Mouse (Mus musculus) midbrain, embryonic 14.5 days (tissue): ENCODE measurements around the gene Itm2b. TPM values are rescaled to one million over a fixed set of nuclear protein-coding genes. Genes with fewer than 3 reads are reported as not detected.
A peak's percentile ranks its signal among the peaks of the same experiment; 100 is the strongest.

Experiments used
- ATAC-seq: fragments of 200-750 bp; cut with Nextera tagmentation; 2 replicates; pipeline ENCODE4 v1.8.0; 2017; ENCODE audit warnings: moderate number of reproducible peaks, moderate library complexity; ENCODE audit not compliant: low FRiP score, low TSS enrichment
- DNase-seq: peaks from one replicate; pipeline ENCODE4 v3.0.0-alpha.2; 2015
- H3K27ac ChIP-seq: fragments of 300-500 bp; sonication (generic); replicated peaks from 2 replicates; pipeline ENCODE4 v1.5.1; 2014; ENCODE audit warnings: mild to moderate bottlenecking, low read depth, low read length, moderate library complexity
- H3K27me3 ChIP-seq: fragments of 300-500 bp; sonication (generic); 2 replicates; pipeline ENCODE4 v1.6.1; 2014; ENCODE audit warnings: low read length, control low read depth, mixed read lengths; ENCODE audit not compliant: control insufficient read depth, insufficient read depth
- H3K36me3 ChIP-seq: fragments of 300-500 bp; sonication (generic); 2 replicates; pipeline ENCODE4 v1.6.1; 2014; ENCODE audit warnings: low read length, control low read depth; ENCODE audit not compliant: control insufficient read depth, insufficient read depth
- H3K4me1 ChIP-seq: fragments of 300-500 bp; sonication (generic); 2 replicates; pipeline ENCODE4 v1.6.1; 2014; ENCODE audit warnings: mild to moderate bottlenecking, antibody characterized with exemption, low read length, control low read depth; ENCODE audit not compliant: control insufficient read depth, insufficient read depth
- H3K4me2 ChIP-seq: fragments of 300-500 bp; sonication (generic); 2 replicates; pipeline ENCODE4 v1.6.1; 2014; ENCODE audit warnings: mild to moderate bottlenecking, low read length, moderate library complexity
- H3K4me3 ChIP-seq: fragments of 300-500 bp; sonication (generic); replicated peaks from 2 replicates; pipeline ENCODE4 v1.5.1; 2014; ENCODE audit warnings: low read depth, low read length
- H3K9ac ChIP-seq: fragments of 300-500 bp; sonication (generic); replicated peaks from 2 replicates; pipeline ENCODE4 v1.6.1; 2014; ENCODE audit warnings: mild to moderate bottlenecking, low read length, moderate library complexity
- H3K9me3 ChIP-seq: fragments of 300-500 bp; sonication (generic); 2 replicates; pipeline ENCODE4 v1.6.1; 2016; ENCODE audit warnings: low read length, control low read depth, mixed read lengths; ENCODE audit not compliant: control insufficient read depth
- WGBS: fragments of 180-500 bp; shearing (Covaris S2); extraction: QIAGEN DNeasy Blood & Tissue Kit; methylation state at CpG from one replicate; pipeline ENCODE4 v1.1.7; 2014; 5-methylcytosine and 5-hydroxymethylcytosine counted together
- polyA plus RNA-seq: library from polyadenylated mRNA; unstranded; fragments of >200 nt; fragmentation: Nextera tagmentation; extraction: Ambion mirVana; gene quantifications from 2 replicates; pipeline ENCODE4 v1.2.1, GENCODE M21; 2014

Gene Itm2b
- polyA plus RNA-seq, 1 experiment from 2014 or later = 615 TPM

DNA sequence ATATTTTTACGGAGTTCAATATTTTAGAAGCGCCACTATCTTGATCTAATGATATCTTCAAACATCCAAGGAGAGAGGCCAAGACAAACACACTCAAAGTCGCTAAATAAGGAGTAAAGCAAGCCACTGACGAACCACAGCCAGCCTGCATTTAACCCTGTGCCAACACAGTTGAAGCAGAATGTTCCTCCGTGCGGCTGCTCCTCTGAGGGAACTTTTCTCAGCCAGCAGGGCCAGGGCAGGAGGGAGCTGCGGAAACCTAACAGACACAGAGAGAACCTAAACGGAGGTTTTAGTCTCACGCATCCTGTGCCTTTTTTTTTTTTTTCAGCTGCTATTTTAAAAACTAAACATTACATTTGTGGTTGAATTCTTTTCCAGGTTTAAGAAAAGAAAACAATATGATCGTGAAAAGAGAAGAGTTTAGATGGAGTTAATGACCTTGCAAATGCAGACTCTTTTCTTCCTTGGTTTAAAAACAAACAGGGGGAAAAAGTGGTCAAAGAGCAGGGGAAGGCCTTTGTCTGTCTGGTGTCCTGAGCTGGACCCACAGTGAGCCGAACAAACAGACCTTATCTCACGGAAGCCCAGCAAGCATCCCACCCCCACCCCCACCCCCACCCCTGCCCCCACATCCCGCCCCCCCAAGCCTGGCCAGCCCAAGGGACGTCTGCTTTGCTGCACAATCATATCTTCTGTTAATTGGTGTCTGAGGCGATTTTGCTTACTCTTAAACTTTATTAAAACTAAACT, 15.0 kb upstream of the Itm2b start:
- Histone ChIP-seq H3K27me3 (no peaks in the 10 kb centered on the region), H3K9me3 (no peaks in the 10 kb centered on the region), H3K9ac (no peak overlapping the region), H3K4me2 (no peak overlapping the region), H3K27ac (no peak overlapping the region), H3K36me3 (no peaks in the 10 kb centered on the region), H3K4me1 (no peaks in the 10 kb centered on the region), H3K4me3 (no peak overlapping the region)
- no peak for ATAC-seq
- DNase-seq = peak; percentile 21
- WGBS = 29% methylated on average over 15 of the region's 15 CpGs

DNA sequence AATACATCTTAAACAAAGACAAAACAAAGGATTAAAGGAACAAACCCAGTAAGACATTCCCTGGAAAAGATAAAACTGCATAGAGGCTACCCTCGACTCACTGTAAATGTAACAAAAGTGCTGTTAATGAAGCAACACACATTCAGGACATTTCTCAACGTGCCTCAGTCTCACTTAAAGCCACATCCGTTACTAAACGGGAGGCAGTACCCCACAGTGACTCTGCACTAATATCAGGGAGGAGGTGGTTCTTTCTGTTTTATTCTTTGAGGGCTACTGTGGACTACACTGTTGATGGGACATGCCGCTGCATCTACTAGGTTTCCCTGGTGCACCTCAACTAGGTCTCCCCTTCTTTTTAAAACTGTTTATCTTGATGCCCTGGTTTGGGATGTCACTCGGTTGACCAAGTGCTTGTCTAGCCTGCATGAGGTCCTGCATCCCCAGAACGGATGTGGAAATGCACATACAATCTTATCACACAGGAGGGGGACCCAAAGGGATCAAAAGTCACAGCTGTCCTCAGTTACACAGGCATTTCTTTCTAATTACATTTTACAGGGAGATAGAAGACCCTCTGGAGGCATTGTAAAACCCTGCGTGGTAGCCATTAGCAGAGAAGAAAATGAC, 13.4 kb upstream of the Itm2b start:
- DNase-seq = no peak
- H3K4me1 ChIP-seq = no peaks in the 10 kb centered on the region

DNA sequence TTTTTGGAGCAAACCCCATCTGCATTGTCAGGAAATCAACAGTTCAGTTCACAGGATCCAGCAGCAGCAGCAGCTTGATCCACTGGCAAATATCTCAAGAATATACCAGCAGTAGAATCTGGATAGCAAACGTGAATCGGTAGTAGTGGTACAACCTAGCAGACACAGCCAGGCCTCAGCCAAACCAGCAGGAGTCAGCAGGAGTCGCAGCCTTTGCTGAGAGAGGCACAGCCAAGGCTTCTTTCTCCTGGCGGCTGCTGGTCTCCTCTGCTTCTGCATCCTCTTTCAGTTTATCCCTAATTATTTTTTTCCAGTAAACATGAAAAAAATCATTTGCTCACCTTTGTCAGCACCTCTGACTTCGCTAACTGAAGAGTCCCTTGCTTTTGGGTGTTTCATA, 10.7 kb upstream of the Itm2b start:
- ATAC-seq (no peak), DNase-seq (no peak)
- Histone ChIP-seq H3K27ac (no peak overlapping the region), H3K27me3 (no peaks in the 10 kb centered on the region), H3K36me3 (no peaks in the 10 kb centered on the region), H3K4me1 (no peaks in the 10 kb centered on the region), H3K9ac (no peak overlapping the region), H3K9me3 (no peaks in the 10 kb centered on the region), H3K4me2 (no peak overlapping the region), H3K4me3 (no peak overlapping the region)
- 48% methylated on average over 5 of the region's 5 CpGs for WGBS

More for the DNA sequence above, 13.4 kb upstream of the Itm2b start:
- Histone ChIP-seq H3K4me3 (no peak overlapping the region), H3K4me2 (no peak overlapping the region), H3K36me3 (no peaks in the 10 kb centered on the region), H3K27me3 (no peaks in the 10 kb centered on the region), H3K27ac (no peak overlapping the region), H3K9me3 (no peaks in the 10 kb centered on the region), H3K9ac (no peak overlapping the region)
- no peak for ATAC-seq
- 74% methylated on average over 8 of the region's 8 CpGs for WGBS

DNA sequence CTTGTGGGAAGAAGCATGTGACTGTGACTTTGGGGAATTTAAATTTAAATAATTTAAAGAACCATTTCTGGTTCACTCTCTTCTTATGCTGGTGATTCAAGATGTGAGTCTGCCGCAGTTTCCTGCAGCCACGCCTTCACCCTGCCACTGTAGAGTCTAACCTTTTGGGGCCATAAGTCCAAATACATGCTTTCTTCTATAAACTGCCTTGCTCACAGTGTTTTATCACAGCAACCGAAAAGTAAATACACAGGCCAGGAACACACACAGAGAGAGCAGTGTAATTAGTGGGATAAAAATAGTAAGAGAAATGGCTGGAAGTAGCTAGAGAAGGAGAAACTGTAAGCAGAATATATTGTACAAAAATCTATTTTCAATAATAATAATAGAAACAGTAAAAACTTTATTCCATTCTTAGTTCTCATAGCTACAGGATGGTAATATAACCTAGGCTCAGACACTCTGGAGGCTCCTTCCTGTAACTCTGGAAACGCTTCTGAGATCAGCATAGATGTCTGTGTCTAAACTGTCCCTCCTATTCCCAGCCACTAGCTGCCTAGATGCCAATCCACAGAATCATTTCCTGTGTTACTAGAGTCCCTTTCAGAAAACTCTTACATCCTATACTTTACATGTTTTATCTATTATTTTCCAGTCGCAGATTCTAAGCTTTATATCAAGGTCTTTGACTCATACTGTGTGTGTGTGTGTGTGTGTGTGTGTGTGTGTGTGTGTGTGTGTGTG, 9.3 kb upstream of the Itm2b start:
- Histone ChIP-seq H3K9ac (no peak overlapping the region), H3K36me3 (no peaks in the 10 kb centered on the region), H3K27me3 (no peaks in the 10 kb centered on the region), H3K4me3 (no peak overlapping the region), H3K4me1 (no peaks in the 10 kb centered on the region), H3K4me2 (no peak overlapping the region), H3K27ac (no peak overlapping the region), H3K9me3 (no peaks in the 10 kb centered on the region)
- 92% methylated on average over 5 of the region's 5 CpGs for WGBS
- ATAC-seq (no peak), DNase-seq (no peak)

DNA sequence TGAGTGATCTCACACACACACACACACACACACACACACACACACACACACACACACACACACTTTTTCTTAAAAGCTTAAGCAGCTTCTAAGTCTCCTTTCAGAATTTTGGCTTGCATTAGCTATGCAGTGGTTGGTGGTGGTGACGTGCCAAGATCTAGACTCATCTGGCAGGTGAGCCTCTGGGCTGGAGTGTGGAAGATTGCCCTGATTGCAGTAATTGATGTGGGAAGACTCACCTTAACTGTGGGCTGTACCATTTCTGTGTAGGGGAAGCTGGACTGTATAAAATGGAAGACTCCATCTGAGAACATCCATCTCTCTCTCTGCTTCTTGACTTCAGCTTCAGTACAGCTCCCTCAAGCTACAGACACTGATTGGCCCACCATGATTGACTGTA, 6.4 kb upstream of the Itm2b start:
- H3K27me3 ChIP-seq = no peaks in the 10 kb centered on the region
- no peak for DNase-seq
- no peaks in the 10 kb centered on the region for H3K9me3 ChIP-seq
- H3K27ac ChIP-seq = no peak overlapping the region
- H3K36me3 ChIP-seq = no peaks in the 10 kb centered on the region
- H3K4me3 ChIP-seq = no peak overlapping the region
- 91% methylated on average over 1 of the region's 1 CpGs for WGBS
- ATAC-seq = no peak
- no peak overlapping the region for H3K4me2 ChIP-seq
- H3K4me1 ChIP-seq = no peaks in the 10 kb centered on the region
- H3K9ac ChIP-seq = no peak overlapping the region

DNA sequence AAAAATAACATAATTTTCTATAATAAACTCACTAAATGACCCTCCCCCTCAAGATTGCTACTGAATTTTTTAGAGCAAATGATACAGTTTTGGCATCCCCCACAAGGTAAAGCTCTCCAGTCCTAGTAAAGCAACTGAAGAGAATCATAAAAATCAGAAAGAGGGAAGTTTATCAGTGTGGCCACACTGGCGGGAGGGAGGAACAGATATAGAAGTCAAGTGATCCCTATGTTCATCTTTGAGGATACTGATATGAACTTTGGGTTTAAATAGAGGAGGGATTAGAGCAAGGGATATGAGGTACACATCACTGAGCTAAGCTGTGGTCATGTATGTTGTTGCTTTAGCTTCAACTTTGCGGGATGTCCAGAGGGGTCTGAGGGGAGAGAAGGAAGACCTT, 5.1 kb upstream of the Itm2b start:
- 90% methylated on average over 2 of the region's 2 CpGs for WGBS
- Histone ChIP-seq H3K4me2 (no peak overlapping the region), H3K36me3 (no peaks in the 10 kb centered on the region), H3K27ac (no peak overlapping the region), H3K4me3 (no peak overlapping the region), H3K27me3 (no peaks in the 10 kb centered on the region), H3K4me1 (peaks cover 4% of the 10 kb centered on the region; the same call in 1 of the 2 replicates), H3K9ac (no peak overlapping the region), H3K9me3 (no peaks in the 10 kb centered on the region)
- no peak for ATAC-seq
- no peak for DNase-seq

DNA sequence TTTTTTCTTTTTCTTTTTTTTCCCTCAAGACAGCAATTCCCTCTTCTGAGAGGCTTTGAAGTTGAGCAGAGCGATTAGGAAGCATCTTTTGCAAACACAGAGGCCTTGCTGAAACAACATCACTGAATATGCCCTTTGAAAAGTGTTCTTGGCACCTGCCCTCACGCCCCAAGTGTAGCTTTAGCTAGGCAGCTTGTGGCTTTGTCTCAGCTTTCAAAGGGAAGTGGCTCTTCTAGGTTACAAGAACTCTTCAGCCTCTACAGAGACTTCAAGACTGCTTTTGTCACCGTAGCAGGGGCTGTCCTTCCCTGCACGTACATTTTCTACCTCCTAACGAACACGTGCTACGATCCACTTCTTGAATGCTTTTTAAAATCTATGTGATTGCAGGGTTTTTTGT, 4.0 kb upstream of the Itm2b start:
- no peak overlapping the region for H3K4me3 ChIP-seq
- ATAC-seq = no peak
- H3K4me2 ChIP-seq = no peak overlapping the region
- H3K9me3 ChIP-seq = no peaks in the 10 kb centered on the region
- 50% methylated on average over 7 of the region's 7 CpGs for WGBS
- H3K27ac ChIP-seq = 0 out of 2 replicates have a peak overlapping the region, but pooled peaks have one; percentile 27
- DNase-seq = peak; percentile 31
- H3K9ac ChIP-seq = no peak overlapping the region
- no peaks in the 10 kb centered on the region for H3K36me3 ChIP-seq
- peaks cover 4% of the 10 kb centered on the region; the same call in 1 of the 2 replicates for H3K4me1 ChIP-seq
- no peaks in the 10 kb centered on the region for H3K27me3 ChIP-seq

DNA sequence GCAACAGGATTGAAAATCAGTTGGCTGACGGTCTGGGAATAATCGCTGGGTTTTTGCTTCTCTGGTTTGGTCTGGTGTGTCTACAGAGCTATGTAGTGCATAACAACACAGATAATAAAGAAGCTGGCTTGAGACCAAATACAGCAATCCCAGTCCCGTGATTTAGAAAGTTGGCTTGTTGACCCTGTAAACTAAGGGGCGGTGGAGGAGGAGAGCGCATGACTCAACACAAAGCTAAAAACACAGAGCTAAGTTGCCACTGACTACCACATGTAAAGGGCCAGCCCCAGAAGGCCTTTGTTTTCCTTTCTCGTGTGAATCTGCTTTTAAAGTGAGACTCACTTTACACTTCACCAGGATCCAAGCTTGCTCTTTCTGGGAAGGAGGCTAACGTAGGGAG, 3.5 kb upstream of the Itm2b start:
- Histone ChIP-seq H3K9me3 (no peaks in the 10 kb centered on the region), H3K27ac (no peak overlapping the region), H3K9ac (no peak overlapping the region), H3K36me3 (no peaks in the 10 kb centered on the region), H3K27me3 (no peaks in the 10 kb centered on the region), H3K4me3 (no peak overlapping the region), H3K4me1 (peaks cover 9% of the 10 kb centered on the region), H3K4me2 (no peak overlapping the region)
- 56% methylated on average over 7 of the region's 7 CpGs for WGBS
- no peak for ATAC-seq
- peak; percentile 39 for DNase-seq
